Comparison of ENCODE assay signal across 7 mouse cellular contexts in the genomic region with DNA sequence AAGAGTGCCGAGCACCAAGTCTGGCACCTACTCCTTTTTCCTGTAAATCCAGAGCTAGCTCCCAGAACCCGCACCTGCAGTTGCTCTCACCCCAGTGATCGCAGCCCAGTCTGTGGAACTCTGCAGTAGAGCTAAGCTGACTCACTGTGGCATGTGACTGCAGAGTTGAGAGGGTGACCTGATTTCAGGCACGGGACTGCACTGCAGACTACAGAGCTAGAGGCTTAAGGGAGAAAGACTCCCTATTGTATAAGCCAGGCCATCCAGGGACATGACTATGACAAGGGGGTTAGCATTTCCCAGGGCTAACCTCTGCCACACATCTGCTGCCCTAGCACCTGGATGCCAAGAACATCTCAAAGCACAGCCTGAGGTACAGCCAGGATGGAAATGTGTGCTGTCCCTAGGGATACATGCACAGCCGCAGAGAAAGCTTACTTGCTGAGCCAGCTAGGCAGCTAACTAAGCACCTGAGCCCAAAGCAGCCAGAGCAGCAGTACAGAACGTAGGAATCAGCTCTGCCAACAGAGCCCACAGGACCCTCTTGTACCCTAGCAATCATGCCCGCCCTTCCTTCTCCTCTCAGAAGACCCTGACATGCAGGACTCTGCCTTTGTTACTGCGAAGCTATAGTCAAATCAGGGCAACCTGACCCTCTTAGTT.
DNase-seq lines count a peak whose midpoint lies in the region; ATAC-seq and TF ChIP-seq lines count a peak whose summit lies in the region.

No protein-coding gene starts in this region.

- peak; percentile 17; the same call in 1 of the 2 replicates for ATAC-seq in midbrain, embryonic 16.5 days
- no peak for ATAC-seq in midbrain, postnatal 0 days (ENCODE audit: low FRiP score)
- ATAC-seq in hindbrain, postnatal 0 days, result peak; percentile 47; the same call in 1 of the 2 replicates
- ATAC-seq in megakaryocyte, adult 5-6 weeks (ENCODE audit: poor library complexity, severe bottlenecking), result no peak

- H3K4me1 ChIP-seq in midbrain, embryonic 16.5 days (ENCODE audit: control insufficient read depth, insufficient read depth, low read length), result no peaks in the 10 kb centered on the region
- H3K4me1 ChIP-seq in midbrain, postnatal 0 days (ENCODE audit: insufficient read depth, low read length), result peaks cover 2% of the 10 kb centered on the region; the same call in 1 of the 2 replicates
- H3K4me1 ChIP-seq in hindbrain, postnatal 0 days (ENCODE audit: insufficient read depth, low read length), result no peaks in the 10 kb centered on the region

- intact Hi-C loops in gastrocnemius, adult 2 months (cut with DNase I), result no loop called here

- no peak overlapping the region for H3K9ac ChIP-seq in midbrain, embryonic 16.5 days (ENCODE audit: low read depth, low read length)
- H3K9ac ChIP-seq in midbrain, postnatal 0 days (replicated peaks; ENCODE audit: low read length, poor library complexity, severe bottlenecking), result no peak overlapping the region
- no peak overlapping the region for H3K9ac ChIP-seq in hindbrain, postnatal 0 days (replicated peaks; ENCODE audit: low read length)

- no peak for TF ChIP-seq CTCF in midbrain, postnatal 0 days (IDR thresholded peaks at IDR 0.05)
- no peak for TF ChIP-seq CTCF in hindbrain, postnatal 0 days (IDR thresholded peaks at IDR 0.05; ENCODE audit: low read depth)
- TF ChIP-seq CTCF in gastrocnemius, adult 2 months (IDR thresholded peaks at IDR 0.05), result no peak

- 0 out of 2 replicates have a peak overlapping the region, but pooled peaks have one; percentile 20 for H3K27ac ChIP-seq in midbrain, embryonic 16.5 days (ENCODE audit: low read length)
- H3K27ac ChIP-seq in midbrain, postnatal 0 days (ENCODE audit: low read depth, low read length), result no peak overlapping the region
- H3K27ac ChIP-seq in hindbrain, postnatal 0 days, result peak overlapping the region; percentile 11; the same call in 1 of the 2 replicates
- H3K27ac ChIP-seq in gastrocnemius, adult 2 months, result no peak overlapping the region

- H3K4me3 ChIP-seq in midbrain, embryonic 16.5 days (ENCODE audit: low read depth, low read length), result no peak overlapping the region
- H3K4me3 ChIP-seq in midbrain, postnatal 0 days (ENCODE audit: low read depth, low read length), result no peak overlapping the region
- H3K4me3 ChIP-seq in hindbrain, postnatal 0 days (ENCODE audit: low read length), result no peak overlapping the region
- no peak overlapping the region for H3K4me3 ChIP-seq in gastrocnemius, adult 2 months

- no peak overlapping the region for H3K4me2 ChIP-seq in midbrain, embryonic 16.5 days (ENCODE audit: low read length)
- H3K4me2 ChIP-seq in midbrain, postnatal 0 days (ENCODE audit: low read depth, low read length, poor library complexity, severe bottlenecking), result no peak overlapping the region
- no peak overlapping the region for H3K4me2 ChIP-seq in hindbrain, postnatal 0 days (ENCODE audit: low read depth, low read length)

- DNase-seq in midbrain, postnatal 0 days (ENCODE audit: low spot score), result no peak
- peak; percentile 31 to 46 for DNase-seq in cerebellum, postnatal 14 days
- DNase-seq in hindbrain, postnatal 0 days (ENCODE audit: low spot score), result peak; percentile 24
- DNase-seq in right cerebral cortex, postnatal 36 days (ENCODE audit: low spot score in 2 of 2), result peak; percentile 44 to 74
- no peak for DNase-seq in gastrocnemius, adult 2 months

- H3K36me3 ChIP-seq in midbrain, embryonic 16.5 days (ENCODE audit: control insufficient read depth, insufficient read depth, low read length), result no peaks in the 10 kb centered on the region
- H3K36me3 ChIP-seq in midbrain, postnatal 0 days (ENCODE audit: insufficient read depth, low read length), result no peaks in the 10 kb centered on the region
- no peaks in the 10 kb centered on the region for H3K36me3 ChIP-seq in hindbrain, postnatal 0 days (ENCODE audit: insufficient read depth, low read length)

- 61% methylated on average over 8 of the region's 8 CpGs for WGBS in midbrain, embryonic 16.5 days
- WGBS in midbrain, postnatal 0 days, result 61% methylated on average over 8 of the region's 8 CpGs
- WGBS in hindbrain, postnatal 0 days, result 54% methylated on average over 8 of the region's 8 CpGs

- H3K27me3 ChIP-seq in midbrain, embryonic 16.5 days (ENCODE audit: control insufficient read depth, insufficient read depth, low read depth, low read length), result no peaks in the 10 kb centered on the region
- H3K27me3 ChIP-seq in midbrain, postnatal 0 days (ENCODE audit: insufficient read depth, low read length), result no peaks in the 10 kb centered on the region
- H3K27me3 ChIP-seq in hindbrain, postnatal 0 days (ENCODE audit: insufficient read depth, low read length), result no peaks in the 10 kb centered on the region

- H3K9me3 ChIP-seq in midbrain, embryonic 16.5 days (replicated peaks; ENCODE audit: control insufficient read depth, low read length, poor library complexity, severe bottlenecking), result no peaks in the 10 kb centered on the region
- H3K9me3 ChIP-seq in midbrain, postnatal 0 days (ENCODE audit: low read length), result no peaks in the 10 kb centered on the region
- no peaks in the 10 kb centered on the region for H3K9me3 ChIP-seq in hindbrain, postnatal 0 days (ENCODE audit: low read length)

Comparison
In these comparisons a context has a peak if more than half of its experiments do, and no peak if none do; other contexts are left out.
1. ATAC-seq: peak in midbrain, embryonic 16.5 days (single experiment) and hindbrain, postnatal 0 days (single experiment); none in midbrain, postnatal 0 days (single experiment) and megakaryocyte, adult 5-6 weeks (single experiment).
2. H3K27ac ChIP-seq: peak in midbrain, embryonic 16.5 days (single experiment) and hindbrain, postnatal 0 days (single experiment); none in midbrain, postnatal 0 days (single experiment) and gastrocnemius, adult 2 months (single experiment).
3. DNase-seq: peak in cerebellum, postnatal 14 days (2 of 2), hindbrain, postnatal 0 days (single experiment) and right cerebral cortex, postnatal 36 days (2 of 2); none in midbrain, postnatal 0 days (single experiment) and gastrocnemius, adult 2 months (single experiment).